Mouse (Mus musculus): ENCODE results near the gene Ccnc. TPM values are rescaled to one million over a fixed set of nuclear protein-coding genes. Genes with fewer than 3 reads are reported as not detected.

Gene Ccnc
- polyA plus RNA-seq, 1 experiment = 49.6 TPM

GRCm38 (mm10) chr4:21766171-21766862 is 38.8 kb downstream of the Ccnc start:
- TF ChIP-seq POLR2A (IDR thresholded peaks at IDR 0.05; ENCODE audit: low read depth, low read length) (no peak), CTCF (IDR thresholded peaks at IDR 0.05; ENCODE audit: borderline replicate concordance, insufficient read depth, low read length) (no peak)
- Histone ChIP-seq H3K27ac (ENCODE audit: insufficient read depth, low read length) (no peak overlapping the region), H3K4me1 (ENCODE audit: control insufficient read depth, insufficient read depth, low read length) (no peaks in the 10 kb centered on the region), H3K4me3 (ENCODE audit: insufficient read depth, low read length) (peak overlapping the region; percentile 90)

- TF ChIP-seq POLR2A (IDR thresholded peaks at IDR 0.05; ENCODE audit: low read depth, low read length) (peak; percentile 53), CTCF (IDR thresholded peaks at IDR 0.05; ENCODE audit: borderline replicate concordance, insufficient read depth, low read length) (peak; percentile 35; the same call in 1 of the 2 replicates)
- no peaks in the 10 kb centered on the region for H3K4me1 ChIP-seq (ENCODE audit: control insufficient read depth, insufficient read depth, low read length)
- no peak within 1 kb of the TSS for H3K27ac ChIP-seq (ENCODE audit: insufficient read depth, low read length)
- peak within 1 kb of the TSS; percentile 90 for H3K4me3 ChIP-seq (ENCODE audit: insufficient read depth, low read length)
These were observed 39.4 kb downstream of the Ccnc start, which contains the start of the genes Usp45 and Tstd3 for GRCm38 (mm10) chr4:21766863-21767304. TSS of gene Usp45 (plus strand) at chr4:21767156. TSS of gene Tstd3 (minus strand) at chr4:21767212.

- no peak for TF ChIP-seq POLR2A (IDR thresholded peaks at IDR 0.05; ENCODE audit: low read depth, low read length)
- Histone ChIP-seq H3K4me3 (ENCODE audit: insufficient read depth, low read length) (no peak overlapping the region), H3K4me1 (ENCODE audit: control insufficient read depth, insufficient read depth, low read length) (no peaks in the 10 kb centered on the region), H3K27ac (ENCODE audit: insufficient read depth, low read length) (no peak overlapping the region)
These were observed 43.6 kb downstream of the Ccnc start for GRCm38 (mm10) chr4:21771064-21771463.

- H3K4me1 ChIP-seq (ENCODE audit: control insufficient read depth, insufficient read depth, low read length) = peaks cover 2% of the 10 kb centered on the region; the same call in 1 of the 2 replicates
- no peak for TF ChIP-seq CTCF (IDR thresholded peaks at IDR 0.05; ENCODE audit: borderline replicate concordance, insufficient read depth, low read length)
- no peak for TF ChIP-seq POLR2A (IDR thresholded peaks at IDR 0.05; ENCODE audit: low read depth, low read length)
- H3K4me3 ChIP-seq (ENCODE audit: insufficient read depth, low read length) = no peak overlapping the region
- no peak overlapping the region for H3K27ac ChIP-seq (ENCODE audit: insufficient read depth, low read length)
These were observed 44.8 kb downstream of the Ccnc start for GRCm38 (mm10) chr4:21772306-21772705.

- H3K27ac ChIP-seq (ENCODE audit: insufficient read depth, low read length) = no peak overlapping the region
- peak overlapping the region; percentile 98 for H3K4me3 ChIP-seq (ENCODE audit: insufficient read depth, low read length)
- TF ChIP-seq CTCF (IDR thresholded peaks at IDR 0.05; ENCODE audit: borderline replicate concordance, insufficient read depth, low read length) (no peak), POLR2A (IDR thresholded peaks at IDR 0.05; ENCODE audit: low read depth, low read length) (peak; percentile 93)
These were observed 48.8 kb downstream of the Ccnc start for GRCm38 (mm10) chr4:21776091-21776945.

GRCm38 (mm10) chr4:21776946-21777265 is 49.4 kb downstream of the Ccnc start:
- peak overlapping the region; percentile 98 for H3K4me3 ChIP-seq (ENCODE audit: insufficient read depth, low read length)
- no peak for TF ChIP-seq CTCF (IDR thresholded peaks at IDR 0.05; ENCODE audit: borderline replicate concordance, insufficient read depth, low read length)
- no peak for TF ChIP-seq POLR2A (IDR thresholded peaks at IDR 0.05; ENCODE audit: low read depth, low read length)
- peaks cover 2% of the 10 kb centered on the region; the same call in 1 of the 2 replicates for H3K4me1 ChIP-seq (ENCODE audit: control insufficient read depth, insufficient read depth, low read length)
- H3K27ac ChIP-seq (ENCODE audit: insufficient read depth, low read length) = no peak overlapping the region

More at GRCm38 (mm10) chr4:21776091-21776945, 48.8 kb downstream of the Ccnc start:
- peaks cover 2% of the 10 kb centered on the region; the same call in 1 of the 2 replicates for H3K4me1 ChIP-seq (ENCODE audit: control insufficient read depth, insufficient read depth, low read length)

- Histone ChIP-seq H3K4me3 (ENCODE audit: insufficient read depth, low read length) (no peak overlapping the region), H3K4me1 (ENCODE audit: control insufficient read depth, insufficient read depth, low read length) (peaks cover 2% of the 10 kb centered on the region; the same call in 1 of the 2 replicates), H3K27ac (ENCODE audit: insufficient read depth, low read length) (no peak overlapping the region)
- TF ChIP-seq POLR2A (IDR thresholded peaks at IDR 0.05; ENCODE audit: low read depth, low read length) (no peak), CTCF (IDR thresholded peaks at IDR 0.05; ENCODE audit: borderline replicate concordance, insufficient read depth, low read length) (no peak)
These were observed 53.6 kb downstream of the Ccnc start for GRCm38 (mm10) chr4:21780816-21781726.

GRCm38 (mm10) chr4:21786268-21786667 is 58.8 kb downstream of the Ccnc start:
- H3K27ac ChIP-seq (ENCODE audit: insufficient read depth, low read length) = no peak overlapping the region
- TF ChIP-seq POLR2A (IDR thresholded peaks at IDR 0.05; ENCODE audit: low read depth, low read length) = no peak
- no peak for TF ChIP-seq CTCF (IDR thresholded peaks at IDR 0.05; ENCODE audit: borderline replicate concordance, insufficient read depth, low read length)
- no peaks in the 10 kb centered on the region for H3K4me1 ChIP-seq (ENCODE audit: control insufficient read depth, insufficient read depth, low read length)
- no peak overlapping the region for H3K4me3 ChIP-seq (ENCODE audit: insufficient read depth, low read length)

GRCm38 (mm10) chr4:21788903-21789302 is 61.4 kb downstream of the Ccnc start:
- Histone ChIP-seq H3K4me1 (ENCODE audit: control insufficient read depth, insufficient read depth, low read length) (no peaks in the 10 kb centered on the region), H3K27ac (ENCODE audit: insufficient read depth, low read length) (no peak overlapping the region), H3K4me3 (ENCODE audit: insufficient read depth, low read length) (no peak overlapping the region)
- no peak for TF ChIP-seq CTCF (IDR thresholded peaks at IDR 0.05; ENCODE audit: borderline replicate concordance, insufficient read depth, low read length)
- no peak for TF ChIP-seq POLR2A (IDR thresholded peaks at IDR 0.05; ENCODE audit: low read depth, low read length)

All from embryonic fibroblast, embryonic 13.5 days (primary cell).